Mouse (Mus musculus) heart, adult 10 weeks (tissue): Measurements from ENCODE around the gene Gm9513. TPM values are rescaled to one million over a fixed set of nuclear protein-coding genes. Genes with fewer than 3 reads are reported as not detected.

ENCODE experiments used
- polyA plus RNA-seq: library from polyadenylated mRNA; stranded (reverse); fragments of 350-450 nt; fragmentation: Illumina TruSeq; extraction: RNeasy Lipid Tissue Mini Kit (QIAGEN cat#74804); gene quantifications from one replicate; pipeline ENCODE4 v1.2.3, GENCODE M21; 2014; ENCODE audit warnings: low read depth, low replicate concordance

Gm9513 gene
- not detected for polyA plus RNA-seq

GRCm38 (mm10) chr9:36475338-36475737, at the start of gene Gm9513:
Gene Gm9513 (plus strand): TSS chr9:36475638.

DNA sequence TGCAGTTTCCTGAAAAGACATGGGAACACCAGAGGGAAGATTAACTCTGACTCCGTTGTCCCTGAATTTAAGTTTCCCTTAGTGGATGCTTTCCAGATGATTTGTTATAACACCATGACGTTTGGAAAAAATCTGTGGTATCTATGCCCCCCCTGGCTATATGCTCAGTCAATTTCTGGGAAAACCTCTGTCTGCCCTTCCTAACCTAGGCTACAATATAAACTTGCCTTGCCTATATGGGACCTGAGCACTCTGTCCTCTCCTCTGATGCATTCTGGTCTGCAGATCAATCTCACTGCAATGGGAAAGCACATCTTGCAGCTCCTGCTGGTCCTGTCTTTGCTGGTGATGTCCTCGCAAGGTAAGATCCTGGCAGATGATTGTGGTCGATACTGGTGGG, 43.9 kb upstream of the Gm9513 start, which contains the start of gene Gm7257:
Gene Gm7257, plus strand, starts transcription at position 301 of the 400 bp plus-strand sequence.

Other genes with a start within 250 kb of the Gm9513 start
- gene Gm7257, start 43.8 kb upstream of the Gm9513 start, polyA plus RNA-seq, result not detected
- gene Gm5615, start 66.3 kb downstream of the Gm9513 start, polyA plus RNA-seq, result not detected
- gene Gm17689, start 107.0 kb downstream of the Gm9513 start, polyA plus RNA-seq, result not detected
- not detected for gene A630095E13Rik, start 167.7 kb downstream of the Gm9513 start, polyA plus RNA-seq
- gene Acrv1, start 217.6 kb downstream of the Gm9513 start, polyA plus RNA-seq, result not detected